Comparison of ENCODE assay signal across 8 mouse cellular contexts in the genomic region with DNA sequence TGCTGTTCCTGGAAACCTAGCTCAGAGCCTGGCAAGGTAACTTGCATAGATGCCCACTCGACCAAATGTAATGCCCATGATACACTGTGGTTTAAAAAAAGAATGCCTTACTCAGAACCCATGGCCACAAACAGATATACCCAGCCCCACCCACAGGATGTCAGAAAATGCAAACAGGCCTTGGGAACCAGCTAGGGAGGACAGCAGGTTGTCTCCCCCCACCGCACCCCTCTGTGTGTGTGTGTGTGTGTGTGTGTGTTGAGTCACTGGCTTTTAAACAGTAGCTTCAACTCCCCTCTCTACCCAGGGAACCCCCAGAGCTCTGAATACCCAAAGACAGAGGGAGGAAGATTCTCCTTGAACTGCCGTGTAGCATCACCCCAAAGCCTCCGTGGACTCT. TPM values are rescaled to one million over a fixed set of nuclear protein-coding genes. Genes with fewer than 3 reads are reported as not detected.
A peak's percentile ranks its signal among the peaks of the same experiment; 100 is the strongest.
DNase-seq lines count a peak whose midpoint lies in the region; ATAC-seq and TF ChIP-seq lines count a peak whose summit lies in the region.

No protein-coding gene starts in this region.

- H3K9me3 ChIP-seq in heart, embryonic 14.5 days (ENCODE audit: control insufficient read depth, low read length) = no peaks in the 10 kb centered on the region
- H3K9me3 ChIP-seq in intestine, postnatal 0 days (ENCODE audit: control insufficient read depth) = no peaks in the 10 kb centered on the region
- no peaks in the 10 kb centered on the region for H3K9me3 ChIP-seq in midbrain, embryonic 16.5 days (replicated peaks; ENCODE audit: control insufficient read depth, low read length, poor library complexity, severe bottlenecking)

- no peak overlapping the region for H3K9ac ChIP-seq in heart, embryonic 14.5 days (ENCODE audit: low read length)
- peak overlapping the region; percentile 11; the same call in 1 of the 2 replicates for H3K9ac ChIP-seq in intestine, postnatal 0 days (ENCODE audit: low read depth, low read length)
- peak overlapping the region; percentile 51; the same call in 1 of the 2 replicates for H3K9ac ChIP-seq in midbrain, embryonic 16.5 days (ENCODE audit: low read depth, low read length)

- peak overlapping the region; percentile 95 for H3K4me2 ChIP-seq in heart, embryonic 14.5 days (ENCODE audit: low read length)
- H3K4me2 ChIP-seq in intestine, postnatal 0 days (replicated peaks; ENCODE audit: low read depth) = peak overlapping the region; percentile 95
- H3K4me2 ChIP-seq in midbrain, embryonic 16.5 days (ENCODE audit: low read length) = peak overlapping the region; percentile 71

- peaks cover 7 to 11% of the 10 kb centered on the region in 2 experiments; a peak in 3 of 4 replicates for H3K4me1 ChIP-seq in heart, embryonic 14.5 days (ENCODE audit: control insufficient read depth in 2 of 2, insufficient read depth in 2 of 2, low read length in 2 of 2)
- H3K4me1 ChIP-seq in cortical plate, adult 2 months (ENCODE audit: control insufficient read depth, insufficient read depth, low read length) = no peaks in the 10 kb centered on the region; the same call in 1 of the 2 replicates
- no peaks in the 10 kb centered on the region; the same call in 1 of the 2 replicates for H3K4me1 ChIP-seq in intestine, postnatal 0 days (replicated peaks; ENCODE audit: control insufficient read depth, insufficient read depth, low read length)
- peaks cover 16% of the 10 kb centered on the region for H3K4me1 ChIP-seq in midbrain, embryonic 16.5 days (ENCODE audit: control insufficient read depth, insufficient read depth, low read length)

- no peak overlapping the region for H3K27ac ChIP-seq in heart, embryonic 14.5 days (replicated peaks in 1 of 2; ENCODE audit: control insufficient read depth in 1 of 2, insufficient read depth in 1 of 2, low read depth in 2 of 2, low read length in 2 of 2)
- no peak overlapping the region for H3K27ac ChIP-seq in cortical plate, adult 2 months (ENCODE audit: insufficient read depth, low read length)
- 0 out of 2 replicates have a peak overlapping the region, but pooled peaks have one; percentile 7 for H3K27ac ChIP-seq in intestine, postnatal 0 days (ENCODE audit: low read depth, low read length)
- H3K27ac ChIP-seq in midbrain, embryonic 16.5 days (ENCODE audit: low read length) = no peak overlapping the region

- no peak for ATAC-seq in heart, embryonic 14.5 days (ENCODE audit: insufficient number of reproducible peaks, insufficient read depth, low FRiP score, low read depth)
- no peak for ATAC-seq in intestine, postnatal 0 days
- no peak for ATAC-seq in midbrain, embryonic 16.5 days

- H3K36me3 ChIP-seq in heart, embryonic 14.5 days (ENCODE audit: control insufficient read depth, insufficient read depth, low read length) = peaks cover 18% of the 10 kb centered on the region
- H3K36me3 ChIP-seq in intestine, postnatal 0 days (ENCODE audit: control insufficient read depth, insufficient read depth) = peaks cover 15% of the 10 kb centered on the region; the same call in 1 of the 2 replicates
- peaks cover 15% of the 10 kb centered on the region for H3K36me3 ChIP-seq in midbrain, embryonic 16.5 days (ENCODE audit: control insufficient read depth, insufficient read depth, low read length)

- no peak for TF ChIP-seq CTCF in cortical plate, adult 2 months (IDR thresholded peaks at IDR 0.05; ENCODE audit: extremely low read depth, insufficient read depth, low read length)
- TF ChIP-seq CTCF in intestine, postnatal 0 days (IDR thresholded peaks at IDR 0.05; ENCODE audit: low read depth) = no peak

- peak overlapping the region in 1 of 2 experiments; percentile 85; a peak in 1 of 4 replicates for H3K4me3 ChIP-seq in heart, embryonic 14.5 days (ENCODE audit: control insufficient read depth in 1 of 2, insufficient read depth in 1 of 2, low read depth in 1 of 2, low read length in 2 of 2)
- H3K4me3 ChIP-seq in cortical plate, adult 2 months (ENCODE audit: insufficient read depth, low read length) = peak overlapping the region; percentile 46
- peak overlapping the region; percentile 69; the same call in 1 of the 2 replicates for H3K4me3 ChIP-seq in intestine, postnatal 0 days (ENCODE audit: low read depth, low read length)
- H3K4me3 ChIP-seq in midbrain, embryonic 16.5 days (ENCODE audit: low read depth, low read length) = peak overlapping the region; percentile 59

- TF ChIP-seq POLR2A in cortical plate, adult 2 months (IDR thresholded peaks at IDR 0.05; ENCODE audit: extremely low read depth, insufficient read depth, low read length) = no peak

- DNase-seq in heart, adult 9 months (ENCODE audit: low spot score in 2 of 2) = no peak
- no peak for DNase-seq in urinary bladder, postnatal 4 days (ENCODE audit: low spot score in 2 of 2)
- no peak for DNase-seq in retina, postnatal 1 day
- DNase-seq in adrenal gland, adult 2 months = no peak

- WGBS in heart, embryonic 14.5 days = 51% methylated on average over 4 of the region's 4 CpGs
- 33% methylated on average over 4 of the region's 4 CpGs for WGBS in intestine, postnatal 0 days
- 44% methylated on average over 4 of the region's 4 CpGs for WGBS in midbrain, embryonic 16.5 days

- no peaks in the 10 kb centered on the region for H3K27me3 ChIP-seq in heart, embryonic 14.5 days (ENCODE audit: control insufficient read depth, insufficient read depth, low read length)
- no peaks in the 10 kb centered on the region for H3K27me3 ChIP-seq in intestine, postnatal 0 days (replicated peaks; ENCODE audit: control insufficient read depth, insufficient read depth, low read length)
- H3K27me3 ChIP-seq in midbrain, embryonic 16.5 days (ENCODE audit: control insufficient read depth, insufficient read depth, low read depth, low read length) = no peaks in the 10 kb centered on the region

RNA-seq across cellular contexts. Expression of gene Stpg1, which starts 1.3 kb away (rescaled TPM):
- polyA plus RNA-seq in heart, embryonic 14.5 days (2014; fragmentation: Nextera tagmentation; extraction: Ambion mirVana) = 0.15 and 0.70 TPM in 2 replicates
- polyA plus RNA-seq in cortical plate, adult 2 months (2012; rRNA removed) = 0.85 and 0.96 TPM in 2 replicates
- 0.09 TPM in 1 of 2 replicates, not detected in the other for polyA plus RNA-seq in intestine, postnatal 0 days (2015; fragmentation: Nextera tagmentation; extraction: Ambion mirVana)
- 0.20 and 1.1 TPM in 2 replicates for polyA plus RNA-seq in midbrain, embryonic 16.5 days (2015; fragmentation: Nextera tagmentation; extraction: Ambion mirVana)
- total RNA-seq in adrenal gland, adult 2 months (2021) = under 1 TPM; 0.32 to 0.41 TPM
- polyA plus RNA-seq in adrenal gland, adult 2 months (2012; rRNA removed) = 0.35 and 0.65 TPM in 2 replicates

RNA-seq across cellular contexts. Expression of gene Nipal3, which starts 1.6 kb away (rescaled TPM):
- 4.0 and 4.5 TPM in 2 replicates for polyA plus RNA-seq in heart, embryonic 14.5 days (2014; fragmentation: Nextera tagmentation; extraction: Ambion mirVana)
- polyA plus RNA-seq in cortical plate, adult 2 months (2012; rRNA removed) = 45.9 and 48.3 TPM in 2 replicates
- polyA plus RNA-seq in intestine, postnatal 0 days (2015; fragmentation: Nextera tagmentation; extraction: Ambion mirVana) = 5.7 TPM in 2 replicates
- 10.8 and 11.2 TPM in 2 replicates for polyA plus RNA-seq in midbrain, embryonic 16.5 days (2015; fragmentation: Nextera tagmentation; extraction: Ambion mirVana)
- 10 to 100 TPM; 16.0 to 24.6 TPM for total RNA-seq in adrenal gland, adult 2 months (2021)
- 15.2 and 21.6 TPM in 2 replicates for polyA plus RNA-seq in adrenal gland, adult 2 months (2012; rRNA removed)

RNA-seq across cellular contexts. Expression of gene Rcan3, which starts 59.6 kb away (rescaled TPM):
- polyA plus RNA-seq in heart, embryonic 14.5 days (2014; fragmentation: Nextera tagmentation; extraction: Ambion mirVana) = 9.2 and 10.8 TPM in 2 replicates
- 19.5 and 21.5 TPM in 2 replicates for polyA plus RNA-seq in cortical plate, adult 2 months (2012; rRNA removed)
- polyA plus RNA-seq in intestine, postnatal 0 days (2015; fragmentation: Nextera tagmentation; extraction: Ambion mirVana) = 18.4 and 19.7 TPM in 2 replicates
- polyA plus RNA-seq in midbrain, embryonic 16.5 days (2015; fragmentation: Nextera tagmentation; extraction: Ambion mirVana) = 58.3 and 59.1 TPM in 2 replicates
- total RNA-seq in adrenal gland, adult 2 months (2021) = 10 to 100 TPM; 12.1 to 24.4 TPM
- 13.1 and 15.7 TPM in 2 replicates for polyA plus RNA-seq in adrenal gland, adult 2 months (2012; rRNA removed)
